In genomic region chr12:3755522-3755921, GRCm38 (mm10) we compare ENCODE assay signal across 20 mouse cellular contexts.
"Had no signal": no experiment of that assay in that cellular context is flagged by ENCODE, and none has a peak within 500 bp of the region (broad histone marks: within the 10 kb centered on the region; RNA-seq: fewer than 3 reads in every experiment).

No protein-coding gene starts in this region.

- H3K27me3 ChIP-seq: lung, embryonic 15.5 days; megakaryocyte, embryonic 14.5 days; midbrain, embryonic 13.5 days; midbrain, embryonic 15.5 days; neural tube, embryonic 13.5 days; neural tube, embryonic 15.5 days had no signal

- H3K9me3 ChIP-seq: lung, embryonic 15.5 days; megakaryocyte, embryonic 14.5 days; midbrain, embryonic 13.5 days; midbrain, embryonic 15.5 days; neural tube, embryonic 13.5 days; neural tube, embryonic 15.5 days had no signal

- DNase-seq: lung, adult 2 months; lung, postnatal 14 days; lung, postnatal 36 days; retina, postnatal 1 day; right cerebral cortex, adult 18-20 months; right cerebral cortex, postnatal 25 days; right cerebral cortex, postnatal 4 days; spleen, adult 18-20 months; thymus, adult 2 months; thymus, postnatal 25 days; thymus, postnatal 4 days had no signal

- H3K36me3 ChIP-seq: lung, embryonic 15.5 days had no signal

- H3K27ac ChIP-seq: lung, embryonic 15.5 days; macrophage; midbrain, embryonic 13.5 days; midbrain, embryonic 15.5 days; neural tube, embryonic 13.5 days; neural tube, embryonic 15.5 days had no signal

- H3K9ac ChIP-seq: lung, embryonic 15.5 days; midbrain, embryonic 13.5 days; midbrain, embryonic 15.5 days; neural tube, embryonic 13.5 days; neural tube, embryonic 15.5 days had no signal

- H3K4me2 ChIP-seq: lung, embryonic 15.5 days; midbrain, embryonic 11.5 days; midbrain, embryonic 13.5 days; midbrain, embryonic 15.5 days; neural tube, embryonic 13.5 days; neural tube, embryonic 15.5 days had no signal

- H3K4me3 ChIP-seq: lung, embryonic 15.5 days; megakaryocyte, embryonic 14.5 days; midbrain, embryonic 13.5 days; midbrain, embryonic 15.5 days; neural tube, embryonic 13.5 days; neural tube, embryonic 15.5 days had no signal

- H3K4me1 ChIP-seq: lung, embryonic 15.5 days; midbrain, embryonic 13.5 days; midbrain, embryonic 15.5 days; neural tube, embryonic 13.5 days; neural tube, embryonic 15.5 days had no signal

- ATAC-seq: lung, postnatal 0 days; midbrain, embryonic 13.5 days; midbrain, embryonic 15.5 days had no signal
